Mouse (Mus musculus) testis, adult 2 months (tissue): ENCODE results near the gene Mras. TPM values are rescaled to one million over a fixed set of nuclear protein-coding genes. Genes with fewer than 3 reads are reported as not detected.
A peak's percentile ranks its signal among the peaks of the same experiment; 100 is the strongest.

ENCODE experiments used
- H3K27ac ChIP-seq: fragments of 200-500 bp; 2 replicates; pipeline ENCODE4 v1.5.1; 2012; ENCODE audit warnings: low read depth, low read length; ENCODE audit not compliant: control insufficient read depth, insufficient read depth
- H3K27me3 ChIP-seq: fragments of 200-500 bp; 2 replicates; pipeline ENCODE4 v1.6.1; 2012; ENCODE audit warnings: mild to moderate bottlenecking, low read length, moderate library complexity; ENCODE audit not compliant: control insufficient read depth, insufficient read depth
- H3K36me3 ChIP-seq: fragments of 200-500 bp; 2 replicates; pipeline ENCODE4 v1.6.1; 2012; ENCODE audit warnings: mild to moderate bottlenecking, low read length; ENCODE audit not compliant: control insufficient read depth, insufficient read depth
- H3K4me1 ChIP-seq: fragments of 200-500 bp; 2 replicates; pipeline ENCODE4 v1.6.1; 2012; ENCODE audit warnings: low read length; ENCODE audit not compliant: control insufficient read depth, insufficient read depth
- H3K4me3 ChIP-seq: fragments of 200-500 bp; 2 replicates; pipeline ENCODE4 v1.5.1; 2012; ENCODE audit warnings: low read depth, mild to moderate bottlenecking, low read length, moderate library complexity, mixed read lengths; ENCODE audit not compliant: control insufficient read depth
- CTCF ChIP-seq: fragments of 200-500 bp; IDR thresholded peaks from 2 replicates; pipeline ENCODE4 v1.5.1; 2012; ENCODE audit warnings: low read depth, mild to moderate bottlenecking, inconsistent platforms, low read length, moderate library complexity; ENCODE audit not compliant: control insufficient read depth, insufficient read depth, insufficient replicate concordance
- POLR2A ChIP-seq: fragments of 200-500 bp; IDR thresholded peaks from 2 replicates; pipeline ENCODE4 v1.6.1; 2012; ENCODE audit warnings: low read depth, mild to moderate bottlenecking, inconsistent platforms, low read length, moderate library complexity; ENCODE audit not compliant: control insufficient read depth
- polyA plus RNA-seq: library from polyadenylated mRNA; depleted of rRNA; stranded (reverse); fragments of >200 nt; gene quantifications from 2 replicates; pipeline ENCODE4 v1.2.3, GENCODE M21; 2012

The Mras gene
- polyA plus RNA-seq, 1 experiment = 17.2 TPM

GRCm38 (mm10) chr9:99411093-99411492, 26.1 kb downstream of the Mras start:
- H3K4me3 ChIP-seq = no peak overlapping the region
- no peaks in the 10 kb centered on the region for H3K4me1 ChIP-seq
- H3K27me3 ChIP-seq = no peaks in the 10 kb centered on the region
- no peak for TF ChIP-seq POLR2A
- no peak for TF ChIP-seq CTCF
- H3K36me3 ChIP-seq = no peaks in the 10 kb centered on the region
- no peak overlapping the region for H3K27ac ChIP-seq

GRCm38 (mm10) chr9:99409280-99409679, 27.9 kb downstream of the Mras start:
- H3K27me3 ChIP-seq = no peaks in the 10 kb centered on the region
- H3K4me3 ChIP-seq = no peak overlapping the region
- H3K4me1 ChIP-seq = no peaks in the 10 kb centered on the region
- no peak overlapping the region for H3K27ac ChIP-seq
- TF ChIP-seq CTCF (no peak), POLR2A (no peak)
- no peaks in the 10 kb centered on the region for H3K36me3 ChIP-seq

GRCm38 (mm10) chr9:99401288-99401974, 35.8 kb downstream of the Mras start:
- H3K4me1 ChIP-seq = no peaks in the 10 kb centered on the region; the same call in 1 of the 2 replicates
- H3K27ac ChIP-seq = no peak overlapping the region
- H3K4me3 ChIP-seq = no peak overlapping the region
- TF ChIP-seq CTCF (no peak), POLR2A (no peak)
- H3K36me3 ChIP-seq = no peaks in the 10 kb centered on the region
- H3K27me3 ChIP-seq = no peaks in the 10 kb centered on the region

GRCm38 (mm10) chr9:99400781-99401180, 36.4 kb downstream of the Mras start:
- H3K4me3 ChIP-seq = no peak overlapping the region
- no peak overlapping the region for H3K27ac ChIP-seq
- no peaks in the 10 kb centered on the region for H3K27me3 ChIP-seq
- no peak for TF ChIP-seq POLR2A
- TF ChIP-seq CTCF = no peak
- no peaks in the 10 kb centered on the region; the same call in 1 of the 2 replicates for H3K4me1 ChIP-seq
- no peaks in the 10 kb centered on the region for H3K36me3 ChIP-seq

- Histone ChIP-seq H3K27ac (no peak overlapping the region), H3K36me3 (no peaks in the 10 kb centered on the region), H3K4me1 (peaks cover 7% of the 10 kb centered on the region), H3K4me3 (peak overlapping the region; percentile 69), H3K27me3 (no peaks in the 10 kb centered on the region)
- TF ChIP-seq POLR2A = no peak
Observed at GRCm38 (mm10) chr9:99397056-99397815, 39.9 kb downstream of the Mras start.

GRCm38 (mm10) chr9:99394366-99394765, 42.8 kb downstream of the Mras start:
- H3K27ac ChIP-seq = no peak overlapping the region
- peak overlapping the region; percentile 78 for H3K4me3 ChIP-seq
- TF ChIP-seq CTCF = no peak

GRCm38 (mm10) chr9:99393146-99393545, 44.0 kb downstream of the Mras start:
- no peaks in the 10 kb centered on the region for H3K36me3 ChIP-seq
- TF ChIP-seq POLR2A = no peak
- peaks cover 7% of the 10 kb centered on the region for H3K4me1 ChIP-seq
- H3K27me3 ChIP-seq = no peaks in the 10 kb centered on the region
- no peak overlapping the region for H3K27ac ChIP-seq
- no peak overlapping the region for H3K4me3 ChIP-seq

More at GRCm38 (mm10) chr9:99394366-99394765, 42.8 kb downstream of the Mras start:
- Histone ChIP-seq H3K4me1 (peaks cover 7% of the 10 kb centered on the region), H3K36me3 (no peaks in the 10 kb centered on the region), H3K27me3 (no peaks in the 10 kb centered on the region)
